Mouse (Mus musculus): ENCODE data around the gene Kif13a.

The Kif13a gene

DNA sequence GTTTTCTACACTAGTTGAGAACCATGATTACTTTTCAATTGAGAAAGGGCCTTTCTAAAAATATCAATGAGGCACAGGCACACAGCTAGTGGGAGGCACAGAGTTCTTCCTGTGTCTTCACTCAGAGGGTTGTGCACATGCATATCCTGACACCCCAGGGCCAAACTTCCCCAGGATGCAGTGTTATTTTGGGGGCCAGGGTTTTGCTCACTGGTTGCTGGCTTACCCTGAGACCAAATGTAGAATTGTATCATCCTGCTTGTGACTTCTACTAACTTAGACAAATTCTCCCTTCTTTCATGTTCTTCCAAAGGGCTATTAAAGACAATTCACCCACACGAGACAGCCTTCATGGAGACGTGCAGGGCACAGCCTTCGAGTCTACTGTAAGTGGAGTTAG is 45.7 kb downstream of the Kif13a start:
- DNase-seq (ENCODE audit: low spot score in 2 of 2) = no peak

- no peak for DNase-seq (ENCODE audit: low spot score in 2 of 2)
These were observed 46.3 kb downstream of the Kif13a start for GRCm38 (mm10) chr13:46883381-46883780.

GRCm38 (mm10) chr13:46880736-46881135 is 48.9 kb downstream of the Kif13a start:
- DNase-seq (ENCODE audit: low spot score in 2 of 2) = no peak

- DNase-seq (ENCODE audit: low spot score in 2 of 2) = no peak
These were observed 49.4 kb downstream of the Kif13a start for GRCm38 (mm10) chr13:46880243-46880642.

GRCm38 (mm10) chr13:46877049-46877448 is 52.6 kb downstream of the Kif13a start:
- no peak for DNase-seq (ENCODE audit: low spot score in 2 of 2)

- DNase-seq (ENCODE audit: low spot score in 2 of 2) = no peak
These were observed 54.3 kb downstream of the Kif13a start for GRCm38 (mm10) chr13:46875377-46875776.

- DNase-seq (ENCODE audit: low spot score in 2 of 2) = no peak
These were observed 56.9 kb downstream of the Kif13a start for GRCm38 (mm10) chr13:46872732-46873131.

GRCm38 (mm10) chr13:46872194-46872593 is 57.5 kb downstream of the Kif13a start:
- no peak for DNase-seq (ENCODE audit: low spot score in 2 of 2)

DNA sequence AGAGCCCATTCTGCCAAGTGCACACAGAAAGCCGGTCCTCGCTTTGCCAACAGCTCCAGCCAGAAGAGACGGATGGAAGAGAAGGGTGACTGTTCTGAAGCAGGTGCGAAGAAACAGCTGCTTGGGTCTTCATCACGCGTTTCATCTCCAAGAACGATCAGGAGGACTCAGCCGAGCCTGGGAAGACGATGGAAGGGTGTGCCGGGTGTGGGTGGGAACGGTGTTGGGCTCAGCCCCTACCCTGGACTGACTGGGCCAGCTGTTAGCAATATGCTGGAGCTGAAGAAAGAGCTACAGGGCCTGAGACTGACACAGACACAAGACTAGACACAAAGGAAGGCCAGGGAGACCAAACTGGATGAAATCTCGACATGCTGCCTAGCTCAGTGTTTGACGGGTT is 60.2 kb downstream of the Kif13a start:
- no peak for DNase-seq (ENCODE audit: low spot score in 2 of 2)

- DNase-seq (ENCODE audit: low spot score in 2 of 2) = no peak
These were observed 66.4 kb downstream of the Kif13a start for GRCm38 (mm10) chr13:46863169-46863748.

DNA sequence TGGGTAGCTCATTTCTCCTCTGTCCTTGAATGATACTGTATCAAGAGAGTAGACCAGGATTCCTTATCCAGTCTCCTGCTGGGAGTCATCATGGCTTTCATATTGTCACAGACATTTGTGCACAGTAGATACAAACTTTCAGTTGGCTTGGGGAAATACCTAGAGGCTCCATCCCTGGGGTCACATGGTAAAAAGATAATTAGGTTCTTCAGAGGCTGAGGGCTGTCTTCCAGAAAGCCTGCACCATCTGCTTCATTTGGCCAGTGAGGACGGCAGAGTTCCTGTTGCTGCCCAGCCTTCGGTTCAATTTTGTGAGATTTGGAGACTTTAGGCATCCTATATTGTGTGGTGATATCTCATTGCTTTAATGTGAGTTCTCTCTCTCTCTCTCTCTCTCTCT is 69.8 kb downstream of the Kif13a start:
- DNase-seq (ENCODE audit: low spot score in 2 of 2) = no peak

DNA sequence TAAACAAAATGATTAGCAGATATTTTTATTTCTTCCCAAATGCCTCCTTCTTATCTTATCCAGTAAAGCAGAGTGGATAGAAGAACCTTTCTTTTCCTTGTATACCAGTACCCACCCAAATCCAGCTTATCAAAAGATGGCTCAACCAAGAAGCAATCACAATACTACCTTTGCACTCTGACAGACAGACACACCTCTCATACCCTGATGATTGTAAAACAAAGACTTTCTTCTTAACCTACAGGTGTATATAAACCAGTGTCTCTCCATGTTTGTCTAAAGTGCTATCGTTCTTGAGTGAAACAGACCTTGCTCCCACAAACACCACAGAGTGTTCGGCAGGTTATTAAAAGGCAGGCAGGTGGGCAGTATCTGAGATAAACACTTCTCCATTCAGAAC is 70.5 kb downstream of the Kif13a start:
- no peak for DNase-seq (ENCODE audit: low spot score in 2 of 2)

DNA sequence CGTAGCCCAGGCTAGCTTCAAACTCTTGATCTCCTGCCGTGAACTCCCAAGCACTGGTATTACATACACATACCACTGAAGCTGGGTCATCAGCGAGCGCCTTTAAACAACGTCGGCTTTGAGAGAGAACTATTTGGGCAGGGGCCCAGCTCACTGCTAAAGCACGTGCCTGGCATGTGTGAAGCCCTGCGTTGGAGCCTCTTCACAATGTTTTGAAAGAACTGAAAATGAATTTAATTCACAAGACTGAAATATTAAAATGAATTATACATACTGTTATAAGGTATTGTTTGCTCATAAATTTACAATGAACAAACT is 70.9 kb downstream of the Kif13a start:
- no peak for DNase-seq (ENCODE audit: low spot score in 2 of 2)

GRCm38 (mm10) chr13:46858143-46858834 is 71.4 kb downstream of the Kif13a start:
- DNase-seq (ENCODE audit: low spot score in 2 of 2) = no peak

GRCm38 (mm10) chr13:46854456-46854855 is 75.2 kb downstream of the Kif13a start:
- no peak for DNase-seq (ENCODE audit: low spot score in 2 of 2)

DNA sequence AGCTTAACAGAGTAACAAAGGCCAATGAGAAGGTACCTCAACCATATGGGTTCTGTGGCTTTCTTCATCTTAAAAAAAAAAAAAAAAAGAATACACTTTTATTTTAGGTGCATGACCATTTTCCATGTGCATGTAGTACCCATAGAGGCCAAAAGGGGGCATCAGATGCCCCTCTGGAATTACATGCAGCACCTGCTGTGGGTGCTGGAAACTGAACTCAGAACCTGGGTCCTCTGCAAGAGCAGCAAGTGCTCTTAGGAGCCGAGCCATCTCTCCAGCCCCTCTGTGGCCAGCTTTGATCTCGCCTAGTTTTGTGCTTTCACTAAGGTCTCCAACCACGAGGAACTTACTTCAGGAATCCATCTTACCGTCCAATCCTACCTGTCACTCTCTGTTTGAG is 77.2 kb downstream of the Kif13a start:
- DNase-seq (ENCODE audit: low spot score in 2 of 2) = no peak

- DNase-seq (ENCODE audit: low spot score in 2 of 2) = no peak
These were observed 84.2 kb downstream of the Kif13a start for GRCm38 (mm10) chr13:46845456-46845855.

GRCm38 (mm10) chr13:46844561-46845235 is 85.0 kb downstream of the Kif13a start:
- no peak for DNase-seq (ENCODE audit: low spot score in 2 of 2)

- no peak for DNase-seq (ENCODE audit: low spot score in 2 of 2)
These were observed 86.0 kb downstream of the Kif13a start for GRCm38 (mm10) chr13:46843646-46844045.

- DNase-seq (ENCODE audit: low spot score in 2 of 2) = no peak
These were observed 87.5 kb downstream of the Kif13a start for GRCm38 (mm10) chr13:46842185-46842584.

DNA sequence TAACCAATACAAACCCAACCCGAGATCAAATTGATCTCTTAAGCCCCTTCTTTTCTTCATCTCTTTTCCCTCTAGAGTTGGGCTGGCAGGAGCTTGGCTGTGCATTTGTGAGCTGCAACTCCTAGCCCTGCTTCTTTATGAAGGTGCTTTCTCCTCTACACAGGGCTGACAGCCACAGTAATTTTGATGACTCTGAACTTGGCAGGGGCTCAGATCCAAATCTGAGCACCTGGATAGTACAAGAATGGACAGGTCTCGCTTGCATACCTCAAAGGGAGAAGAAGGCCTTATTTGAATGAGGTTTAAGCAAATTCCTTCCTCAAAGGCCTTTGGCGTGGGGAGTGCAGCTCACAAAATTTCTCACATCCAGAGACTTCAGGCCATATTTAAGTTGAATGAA is 88.0 kb downstream of the Kif13a start:
- no peak for DNase-seq (ENCODE audit: low spot score in 2 of 2)

GRCm38 (mm10) chr13:46840676-46841075 is 89.0 kb downstream of the Kif13a start:
- no peak for DNase-seq (ENCODE audit: low spot score in 2 of 2)

DNA sequence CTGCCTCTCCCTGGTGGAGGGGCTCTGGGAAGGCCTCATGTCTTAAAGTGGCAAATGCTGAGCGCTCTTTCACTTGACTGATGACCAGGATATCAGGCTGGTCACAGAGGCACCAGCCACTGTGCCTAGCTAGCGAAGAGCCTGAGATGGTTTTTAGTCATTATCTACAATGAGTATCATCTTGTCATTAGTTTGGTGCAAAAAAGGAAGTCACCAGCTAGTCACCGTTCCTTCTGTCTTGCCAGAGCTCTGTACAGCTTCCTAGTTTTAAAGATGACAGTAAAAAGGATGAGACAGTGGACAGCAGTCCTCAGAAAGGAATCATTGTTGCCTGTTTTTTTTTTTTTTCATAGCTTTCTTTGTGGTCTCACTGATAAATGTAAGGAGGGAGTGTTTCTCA is 90.4 kb downstream of the Kif13a start:
- no peak for DNase-seq (ENCODE audit: low spot score in 2 of 2)
